Mouse (Mus musculus) embryonic stem cell, embryonic (primary cell): Measurements from ENCODE around the gene Clcn6.

ENCODE experiments used
- CTCF ChIA-PET, 4 experiments: fragments of 300-600 bp in 2 of 4; fragments of 350-600 bp in 2 of 4; sonication (Branson Sonifier 250); formaldehyde crosslinking; loops; one replicate each; lab custom pipeline; 2022; ENCODE audit warnings: inconsistent platforms in 2 of 4; lab: Charles Lee
- POLR2A ChIA-PET, 4 experiments: fragments of 300-600 bp in 2 of 4; fragments of 350-600 bp in 2 of 4; sonication (Branson Sonifier 250); formaldehyde crosslinking; loops; one replicate each; lab custom pipeline; 2022; ENCODE audit warnings: antibody characterized with exemption in 4 of 4, inconsistent platforms in 1 of 4; lab: Charles Lee

Gene Clcn6

DNA sequence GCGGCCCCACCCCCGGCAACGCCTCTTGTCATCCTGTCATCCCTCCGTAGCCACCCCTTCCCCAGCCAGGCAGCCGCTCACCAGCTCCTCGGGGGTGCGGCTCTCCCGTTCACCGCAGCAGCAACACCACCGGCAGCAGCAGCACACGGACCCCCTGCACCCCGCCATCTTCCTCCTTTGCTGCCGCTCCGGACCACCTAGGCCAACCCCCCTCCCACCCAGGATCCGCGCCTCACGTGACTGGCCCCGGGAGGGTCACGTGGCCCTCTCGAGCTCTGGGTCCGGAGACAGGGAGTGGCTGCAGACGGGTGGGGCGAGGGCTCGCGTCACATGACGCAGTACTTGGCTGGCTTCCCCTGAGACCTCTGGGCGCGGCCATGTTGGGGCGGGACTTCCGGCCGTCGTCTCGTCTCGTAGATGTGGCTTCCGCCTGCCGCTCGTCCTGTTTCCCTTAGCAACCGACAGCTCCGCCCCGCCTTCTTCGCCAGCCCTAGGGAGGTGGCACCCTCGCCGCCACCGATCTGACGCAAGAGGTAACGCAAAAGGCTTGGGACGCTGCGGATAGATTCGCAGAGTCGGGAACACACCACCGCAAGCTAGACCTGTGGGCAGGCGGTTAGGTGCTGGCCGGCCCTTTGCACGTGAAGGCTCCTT is at the start of gene Clcn6, which contains the start of gene Mthfr:
Gene Clcn6 (minus strand): TSS at position 222 of the 654 bp plus-strand sequence.
Gene Mthfr (plus strand): TSS at position 478 of the 654 bp plus-strand sequence.
- ChIA-PET CTCF (interaction anchor here in 3 of 4 experiments (0.8 to 1.7 kb wide), 10 partner anchors 19 to 122 kb away, joined by 3 to 6 read pairs (median 4); partner anchors contain the start of genes Fbxo2 (in 1 of the 3) and Fbxo44 (in 1 of the 3)), POLR2A (interaction anchor here (0.6 to 43.0 kb wide), 87 partner anchors 5 to 594 kb away, joined by 3 to 812 read pairs (median 5); partner anchors contain the start of genes Fbxo2 (in 3 of the 4), Fbxo44 (in 3 of the 4), Agtrap (in 2 of the 4) and Fbxo6 (in 2 of the 4))

DNA sequence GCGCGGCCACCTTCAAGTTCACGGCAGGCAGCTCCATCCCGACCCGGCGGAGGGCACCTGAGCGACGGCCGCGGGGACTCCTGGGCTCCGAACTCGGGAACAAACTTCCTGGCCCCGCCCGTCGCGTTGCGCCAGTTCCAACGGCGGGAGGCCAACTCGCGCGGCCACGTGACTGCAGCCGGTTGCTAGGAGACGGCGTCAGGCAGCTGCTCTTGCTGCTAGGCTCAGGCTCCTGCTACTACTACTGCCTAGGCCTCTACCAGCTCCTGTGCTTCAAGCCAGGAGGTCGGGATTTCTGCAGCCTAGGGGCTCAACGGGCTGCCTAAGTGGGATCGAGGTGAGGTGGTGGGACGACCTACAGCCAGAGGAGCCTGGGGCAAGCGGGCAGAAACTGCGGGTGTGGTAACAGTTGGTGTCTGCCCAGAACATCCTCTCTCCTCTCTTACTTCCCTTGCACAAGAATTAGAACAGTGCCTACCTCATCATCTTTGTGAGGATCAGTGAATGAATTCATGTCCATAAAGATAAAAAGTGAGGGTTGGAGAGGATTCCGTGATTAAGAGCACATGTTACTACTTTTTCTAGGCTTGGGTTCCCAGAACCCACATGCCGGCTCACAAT is 49.4 kb upstream of the Clcn6 start, which contains the start of gene Agtrap:
Gene Agtrap (minus strand): TSS at position 125 of the 621 bp plus-strand sequence.
- CTCF ChIA-PET, result interaction anchor here in 3 of 4 experiments (0.5 to 2.2 kb wide), 8 partner anchors 14 to 497 kb away, joined by 3 to 9 read pairs (median 4); no protein-coding TSS in a partner anchor
- POLR2A ChIA-PET, result interaction anchor here in 2 of 4 experiments (1.0 to 8.9 kb wide), 25 partner anchors 8 to 513 kb away, joined by 3 to 143 read pairs (median 5); partner anchors contain the start of genes Clcn6 (in 2 of the 2), Fbxo6 (in 2 of the 2), Mthfr (in 2 of the 2) and Disp3 (in 1 of the 2)

DNA sequence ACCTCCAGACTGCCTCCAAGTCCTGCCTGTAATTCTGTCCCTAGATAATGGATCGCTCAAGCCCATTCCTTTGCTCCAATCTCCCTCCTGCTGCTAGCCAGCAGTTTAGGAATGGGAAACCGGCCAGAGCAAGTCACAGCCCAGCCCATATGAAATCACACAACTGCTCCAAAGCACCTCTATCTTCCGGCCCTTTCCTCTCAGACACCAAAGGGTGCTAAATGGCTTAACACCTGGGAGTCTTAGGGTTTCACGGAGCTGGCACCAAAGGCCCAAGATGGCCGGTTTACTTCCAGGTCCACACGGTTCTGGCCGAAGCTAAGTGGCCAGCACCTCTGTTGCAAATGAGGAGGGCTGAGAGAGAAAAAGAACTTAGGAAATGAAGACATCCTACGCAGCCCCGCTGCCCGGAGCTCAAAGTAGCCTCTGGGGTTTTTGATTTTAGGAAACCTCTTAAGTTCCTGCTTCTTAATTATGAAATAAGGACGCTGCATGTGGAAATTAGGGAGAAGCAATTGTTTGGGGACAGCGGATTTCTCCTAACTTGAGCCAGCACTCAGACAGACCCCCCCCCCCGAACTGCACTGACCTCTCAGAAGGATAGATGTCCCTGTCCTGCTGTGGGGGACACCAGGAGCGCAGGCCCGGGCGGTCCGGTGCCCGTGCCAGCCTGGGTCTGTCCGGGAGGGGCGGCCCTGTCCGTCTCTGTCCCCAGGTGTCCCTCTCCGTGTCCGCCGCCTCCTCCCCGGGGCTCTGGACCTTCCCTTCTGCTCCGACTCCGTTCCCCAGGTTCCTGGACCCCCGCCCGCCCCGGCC is 48.7 kb upstream of the Clcn6 start:
- ChIA-PET POLR2A (interaction anchor here (0.7 to 8.9 kb wide), 27 partner anchors 9 to 201 kb away, joined by 3 to 143 read pairs (median 5); partner anchors contain the start of genes Clcn6 (in 2 of the 4), Fbxo6 (in 2 of the 4), Mthfr (in 2 of the 4) and Disp3 (in 1 of the 4)), CTCF (interaction anchor here in 3 of 4 experiments (0.5 to 2.2 kb wide), 9 partner anchors 12 to 498 kb away, joined by 3 to 9 read pairs (median 3); no protein-coding TSS in a partner anchor)

DNA sequence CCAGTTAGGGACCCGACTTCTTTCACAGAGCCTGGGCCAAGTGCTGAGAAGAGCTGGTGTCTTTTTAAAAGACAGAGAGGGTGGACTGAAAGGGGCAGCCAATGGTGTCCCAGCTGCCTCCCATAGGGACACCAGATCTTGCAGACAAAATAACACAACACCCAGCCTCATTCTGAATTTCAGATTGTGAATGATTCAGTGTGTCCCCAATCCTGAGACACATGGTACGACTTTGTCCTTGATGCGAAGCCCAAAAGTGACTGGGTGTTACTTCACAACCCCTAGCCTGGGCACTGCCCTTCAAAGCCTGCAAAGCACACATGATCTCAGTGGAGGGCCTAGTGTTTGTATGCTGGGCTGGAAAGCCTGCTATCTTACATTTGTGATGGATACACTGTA is 47.3 kb upstream of the Clcn6 start:
- POLR2A ChIA-PET, result interaction anchor here (0.6 to 8.9 kb wide), 26 partner anchors 7 to 433 kb away, joined by 3 to 143 read pairs (median 6); partner anchors contain the start of genes Clcn6 (in 3 of the 4), Mthfr (in 3 of the 4), Fbxo2 (in 1 of the 4) and Fbxo44 (in 1 of the 4)
- CTCF ChIA-PET, result interaction anchor here in 2 of 4 experiments (0.6 to 1.4 kb wide), 4 partner anchors 9 to 84 kb away, joined by 3 to 6 read pairs (median 4); no protein-coding TSS in a partner anchor

DNA sequence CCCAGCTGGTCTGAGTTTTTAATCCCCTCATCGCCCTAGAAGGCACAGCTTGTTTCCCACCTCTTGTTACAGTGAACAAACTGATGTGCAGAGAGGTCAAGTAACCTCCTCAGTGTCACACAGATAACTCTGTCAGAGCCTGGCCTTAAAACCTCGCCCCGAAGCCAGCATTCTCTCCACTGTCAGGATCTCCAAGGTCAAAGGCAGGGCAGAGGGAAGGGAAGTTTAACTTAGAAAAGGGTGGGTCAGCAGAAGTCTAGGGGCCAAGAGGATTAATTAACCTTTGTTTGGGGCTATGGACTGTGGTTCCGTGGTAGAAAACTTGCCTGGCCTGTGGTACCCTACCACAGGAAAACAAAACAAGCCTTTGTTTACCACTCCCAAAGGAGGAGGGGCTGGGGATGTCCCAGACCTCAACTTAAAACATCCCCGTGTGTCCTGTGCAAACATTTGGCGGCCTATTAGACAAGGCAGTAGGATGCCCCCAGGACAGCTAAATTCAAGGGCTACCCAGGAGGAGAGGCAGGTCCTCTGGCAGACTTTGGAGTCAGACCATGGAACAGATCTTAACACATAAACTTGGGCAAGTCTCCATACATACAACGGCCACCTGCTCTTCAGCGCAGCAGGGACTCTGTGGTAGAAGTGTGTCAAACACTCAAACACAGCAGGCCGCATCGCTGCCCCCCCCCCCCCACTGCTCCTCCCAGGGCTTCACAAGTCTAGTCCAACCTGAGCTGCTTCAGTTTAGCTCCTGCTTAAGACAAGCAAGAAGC is 46.7 kb upstream of the Clcn6 start:
- ChIA-PET CTCF (interaction anchor here in 3 of 4 experiments (0.6 to 2.3 kb wide), 9 partner anchors 9 to 125 kb away, joined by 3 to 10 read pairs (median 5); no protein-coding TSS in a partner anchor), POLR2A (interaction anchor here (0.6 to 8.9 kb wide), 54 partner anchors 8 to 638 kb away, joined by 3 to 143 read pairs (median 6); partner anchors contain the start of genes Clcn6 (in 3 of the 4), Mthfr (in 3 of the 4), Fbxo6 (in 2 of the 4) and Plod1 (in 2 of the 4))

DNA sequence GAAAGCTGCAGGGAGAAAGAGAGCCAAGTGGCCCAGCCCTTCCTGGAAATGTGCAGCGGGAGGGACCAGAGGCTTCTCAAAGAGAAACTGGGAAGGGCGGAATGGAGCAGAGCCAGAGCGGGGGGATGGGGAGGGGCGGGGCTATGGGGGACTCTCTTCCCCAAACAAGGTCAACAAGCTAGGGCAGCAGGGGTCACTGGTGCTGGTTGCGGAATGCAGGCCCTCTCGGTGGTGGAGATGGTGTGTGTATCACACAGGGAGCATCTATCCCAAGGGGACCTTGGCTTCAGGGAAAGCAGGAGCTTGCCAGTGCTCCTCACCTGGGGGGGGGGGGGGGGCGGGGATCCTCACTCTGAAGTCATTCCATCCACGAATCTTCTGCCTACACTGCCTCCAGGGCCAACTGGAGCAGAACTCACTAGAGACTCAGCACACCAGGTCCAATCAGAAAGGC is 45.7 kb upstream of the Clcn6 start:
- ChIA-PET CTCF (interaction anchor here (0.6 to 2.3 kb wide), 18 partner anchors 9 to 590 kb away, joined by 3 to 10 read pairs (median 4); partner anchors contain the start of gene Disp3 (in 1 of the 4)), POLR2A (interaction anchor here (0.5 to 8.9 kb wide), 72 partner anchors 8 to 639 kb away, joined by 3 to 143 read pairs (median 5); partner anchors contain the start of genes Clcn6 (in 3 of the 4), Mthfr (in 3 of the 4), Fbxo6 (in 2 of the 4) and Plod1 (in 2 of the 4))

DNA sequence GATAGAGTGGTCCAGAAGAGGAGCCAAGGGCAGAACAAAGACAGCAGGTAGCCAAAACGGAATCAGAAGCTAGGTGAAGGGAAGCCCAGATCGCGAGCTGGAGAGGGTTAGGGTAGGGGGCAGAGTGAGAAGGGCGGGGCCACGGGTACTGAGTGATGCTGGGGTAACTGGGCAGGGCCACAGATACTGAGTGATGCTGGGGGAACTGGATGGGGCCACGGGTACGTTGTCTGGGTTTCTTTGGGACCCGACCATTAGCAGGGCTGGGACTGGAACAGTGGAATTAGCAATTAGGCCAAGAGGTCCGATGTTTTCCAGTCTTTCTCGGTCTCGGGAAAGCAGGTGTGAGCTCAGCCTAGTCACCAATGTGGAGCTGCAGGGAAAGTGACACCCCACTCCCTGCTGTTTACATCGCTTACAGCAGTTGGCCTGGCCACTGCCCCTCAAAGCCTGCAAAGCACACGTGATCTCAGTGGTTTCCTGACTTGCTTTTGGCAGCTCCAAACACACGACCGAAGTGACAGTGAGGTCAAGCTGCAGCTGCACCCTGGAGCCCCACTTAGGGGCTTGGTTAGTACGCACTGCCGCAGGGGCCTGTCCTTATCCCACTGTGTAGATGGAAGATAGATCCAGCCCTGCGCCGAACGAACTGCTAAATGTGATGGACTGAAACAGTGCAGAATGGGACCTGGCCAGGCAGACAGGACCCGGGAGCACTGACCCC is 44.7 kb upstream of the Clcn6 start:
- POLR2A ChIA-PET, result interaction anchor here (0.6 to 8.9 kb wide), 56 partner anchors 7 to 653 kb away, joined by 3 to 143 read pairs (median 5); partner anchors contain the start of genes Clcn6 (in 3 of the 4), Mthfr (in 3 of the 4), Disp3 (in 1 of the 4) and Fbxo2 (in 1 of the 4)

DNA sequence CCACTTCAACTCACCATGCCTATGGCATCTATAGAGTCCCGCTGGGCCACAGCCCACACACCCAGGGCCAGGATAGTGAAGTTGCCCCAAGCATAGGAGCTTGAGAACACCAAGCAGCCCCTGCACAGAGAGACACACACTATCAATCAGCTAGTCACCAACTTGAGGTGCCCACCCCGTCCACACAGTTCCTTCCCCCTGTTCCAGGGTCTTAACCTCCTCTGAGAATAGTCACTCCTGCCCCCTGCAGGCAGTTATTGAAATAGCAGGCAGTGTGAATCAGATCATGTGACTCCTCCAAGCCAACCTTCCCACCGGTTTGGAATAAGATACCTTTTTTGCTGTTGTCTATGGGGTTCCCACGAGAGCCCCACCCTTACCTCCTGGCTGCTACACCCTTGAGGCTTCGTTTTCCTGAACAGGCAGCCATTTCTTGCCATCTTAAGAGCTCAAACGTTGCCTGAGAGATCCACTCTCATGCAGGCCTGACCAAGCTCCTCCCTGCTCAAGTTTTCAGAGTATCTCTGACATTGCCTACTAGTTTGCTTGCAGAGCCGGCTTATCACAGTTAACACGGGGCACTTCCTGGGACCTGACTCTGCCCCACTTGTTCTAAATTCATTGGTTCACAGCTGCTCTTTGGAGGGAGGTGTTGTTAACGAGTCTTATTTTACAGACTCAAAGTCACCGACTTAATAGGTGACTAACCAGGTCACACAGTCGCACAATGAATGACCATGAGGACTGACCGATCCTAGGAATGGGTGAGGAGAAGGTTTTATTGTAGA is 43.8 kb upstream of the Clcn6 start:
- ChIA-PET POLR2A (interaction anchor here (0.6 to 8.9 kb wide), 44 partner anchors 6 to 532 kb away, joined by 3 to 143 read pairs (median 5); partner anchors contain the start of genes Clcn6 (in 3 of the 4), Mthfr (in 3 of the 4), Fbxo6 (in 2 of the 4) and Disp3 (in 1 of the 4)), CTCF (interaction anchor here (0.6 to 2.3 kb wide), 34 partner anchors 7 to 1552 kb away, joined by 3 to 10 read pairs (median 4); partner anchors contain the start of genes Clcn6 (in 1 of the 4), Disp3 (in 1 of the 4), Fbxo2 (in 1 of the 4) and Fbxo44 (in 1 of the 4))

More for the DNA sequence above, 44.7 kb upstream of the Clcn6 start:
- CTCF ChIA-PET, result interaction anchor here (0.6 to 2.3 kb wide), 30 partner anchors 8 to 1553 kb away, joined by 3 to 10 read pairs (median 4); partner anchors contain the start of genes Clcn6 (in 1 of the 4), Disp3 (in 1 of the 4), Fbxo2 (in 1 of the 4) and Fbxo44 (in 1 of the 4)

DNA sequence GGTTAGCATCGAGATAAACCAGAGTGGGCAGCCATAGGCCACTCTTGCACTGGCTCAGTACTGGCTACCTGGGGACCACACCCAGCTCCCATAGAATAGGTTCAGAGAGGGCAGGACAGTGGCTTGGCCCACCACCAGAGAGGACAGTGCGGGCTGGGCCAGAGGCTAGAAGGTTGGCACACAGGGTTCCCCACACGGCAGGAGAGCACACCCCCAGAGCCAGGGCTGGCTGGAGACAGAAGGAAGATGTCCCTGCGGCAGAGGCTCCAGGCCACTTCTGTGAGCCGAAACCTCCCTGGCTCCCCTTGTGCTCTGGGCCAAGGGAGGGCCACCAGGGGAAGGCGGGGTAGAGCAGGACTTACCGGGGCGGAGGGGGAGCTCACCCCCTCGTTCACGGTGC is 42.6 kb upstream of the Clcn6 start:
- POLR2A ChIA-PET, result interaction anchor here in 2 of 4 experiments (1.3 to 8.9 kb wide), 4 partner anchors 12 to 42 kb away, joined by 3 to 143 read pairs (median 29); partner anchors contain the start of genes Clcn6 (in 1 of the 2) and Mthfr (in 1 of the 2)
- CTCF ChIA-PET, result interaction anchor here in 2 of 4 experiments (1.1 to 1.7 kb wide), 2 partner anchors 11 to 18 kb away, joined by 3 to 4 read pairs; no protein-coding TSS in a partner anchor

DNA sequence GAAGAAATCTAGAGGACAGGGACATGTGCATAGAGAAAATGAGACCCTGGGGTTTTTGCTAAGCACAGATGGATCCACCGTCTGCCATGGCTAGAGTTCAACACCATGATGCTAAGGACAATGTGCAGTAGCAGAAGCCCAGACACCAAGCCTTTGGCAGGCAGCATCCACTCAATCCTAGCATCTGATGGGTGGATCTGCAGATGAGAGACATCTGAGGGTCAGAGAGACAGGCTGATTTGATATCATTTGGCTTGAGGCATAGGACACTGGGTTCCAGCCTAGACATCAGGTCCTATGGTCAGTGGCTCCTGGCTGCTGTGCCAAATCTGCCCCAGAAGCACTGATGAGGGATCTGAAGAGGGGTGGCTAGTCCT is 42.0 kb upstream of the Clcn6 start:
- CTCF ChIA-PET, result interaction anchor here in 1 of 4 experiments (1.1 to 1.4 kb wide), 3 partner anchors 9 to 121 kb away, joined by 4 to 5 read pairs (median 4); no protein-coding TSS in a partner anchor
- POLR2A ChIA-PET, result interaction anchor here in 2 of 4 experiments (1.2 to 8.9 kb wide), 5 partner anchors 8 to 42 kb away, joined by 3 to 143 read pairs (median 4); partner anchors contain the start of genes Clcn6 (in 1 of the 2) and Mthfr (in 1 of the 2)

DNA sequence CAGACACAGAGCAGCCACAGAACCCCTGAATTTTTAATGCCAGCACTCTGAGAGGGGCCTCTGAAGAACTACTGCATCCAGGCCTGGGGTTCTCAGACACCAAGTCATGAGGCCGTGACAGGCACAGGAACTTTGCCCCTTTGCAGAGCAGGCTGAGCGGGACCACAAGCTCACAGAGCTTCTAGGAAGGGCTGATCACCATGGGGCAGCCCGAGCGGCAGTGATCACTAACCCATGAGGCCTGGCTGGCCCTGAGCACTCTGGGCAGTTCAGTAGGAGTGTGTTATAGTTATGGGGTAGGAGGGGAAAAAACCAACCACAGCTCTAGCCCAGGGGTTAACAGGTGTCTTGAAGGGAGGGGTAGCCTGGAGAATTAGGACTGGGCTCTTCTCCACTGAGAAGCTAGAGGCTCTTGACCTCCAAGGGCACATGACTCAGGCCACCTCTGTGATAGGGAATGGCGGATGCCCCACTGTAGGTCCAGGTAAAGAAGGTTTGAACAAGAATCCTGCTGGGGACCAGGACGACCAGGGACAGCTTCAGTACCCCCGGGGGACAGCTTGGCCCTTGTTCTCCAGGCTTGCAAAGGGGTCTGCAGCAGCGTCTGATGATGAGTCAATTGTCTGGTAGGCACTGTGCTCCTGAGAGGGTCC is 41.4 kb upstream of the Clcn6 start:
- ChIA-PET CTCF (interaction anchor here in 1 of 4 experiments (0.5 to 1.4 kb wide), 6 partner anchors 9 to 508 kb away, joined by 3 to 5 read pairs (median 4); no protein-coding TSS in a partner anchor), POLR2A (interaction anchor here in 3 of 4 experiments (0.8 to 1.5 kb wide), 5 partner anchors 9 to 33 kb away, joined by 3 to 6 read pairs (median 3); no protein-coding TSS in a partner anchor)

DNA sequence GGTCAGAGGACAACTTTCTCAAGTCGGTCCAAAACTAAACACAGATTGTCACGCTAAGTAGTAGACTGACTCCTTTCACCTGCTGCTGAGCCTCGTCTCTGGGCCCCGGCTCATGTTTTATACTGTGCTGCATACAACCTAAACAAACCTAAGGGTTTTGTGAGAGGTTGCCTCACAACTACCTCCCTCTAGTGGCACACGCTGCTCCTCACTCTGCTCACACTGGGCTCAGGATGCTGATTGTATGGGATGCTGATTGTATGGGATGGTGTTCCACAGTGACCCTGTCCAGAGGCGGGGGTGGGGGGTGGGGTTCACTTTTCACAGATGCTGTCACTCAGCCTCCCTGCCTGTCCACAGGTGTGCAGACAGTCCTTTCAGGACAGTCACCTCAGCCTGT is 40.6 kb upstream of the Clcn6 start:
- CTCF ChIA-PET, result interaction anchor here in 1 of 4 experiments (1.0 to 1.4 kb wide), 3 partner anchors 13 to 120 kb away, joined by 3 to 4 read pairs (median 3); no protein-coding TSS in a partner anchor
- POLR2A ChIA-PET, result interaction anchor here in 3 of 4 experiments (0.8 to 1.5 kb wide), 5 partner anchors 10 to 32 kb away, joined by 3 to 6 read pairs (median 3); no protein-coding TSS in a partner anchor

DNA sequence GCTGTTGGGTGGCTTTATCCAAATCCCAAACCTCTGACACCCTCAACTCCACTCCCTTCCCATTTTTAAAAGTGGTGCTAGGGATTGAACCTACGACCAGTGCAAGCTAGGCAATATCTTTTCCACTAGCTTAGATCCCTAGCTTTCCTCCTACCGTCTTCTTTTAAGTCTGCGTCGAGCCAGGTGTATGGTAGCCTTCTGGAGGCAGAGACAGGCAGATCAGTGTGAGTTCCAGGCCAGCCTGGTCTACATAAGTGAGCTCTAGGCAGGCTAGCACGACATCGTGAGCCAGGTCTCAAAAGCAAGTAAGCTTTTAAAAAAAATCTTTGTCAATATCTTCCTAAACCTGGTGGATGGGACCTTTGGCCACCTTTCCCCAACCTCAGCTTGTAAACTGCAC is 37.3 kb upstream of the Clcn6 start:
- CTCF ChIA-PET, result interaction anchor here (0.8 to 2.4 kb wide), 11 partner anchors 10 to 212 kb away, joined by 3 to 11 read pairs (median 4); partner anchors contain the start of gene Disp3 (in 2 of the 4)
- POLR2A ChIA-PET, result interaction anchor here (0.7 to 4.7 kb wide), 51 partner anchors 8 to 359 kb away, joined by 3 to 89 read pairs (median 5); partner anchors contain the start of genes Agtrap (in 2 of the 4), Clcn6 (in 2 of the 4), Mthfr (in 2 of the 4) and Fbxo2 (in 1 of the 4)
